Mouse (Mus musculus) bone marrow macrophage, adult 2 months (primary cell): ENCODE data around the gene Pkp4. TPM values are rescaled to one million over a fixed set of nuclear protein-coding genes. Genes with fewer than 3 reads are reported as not detected.

Experiments used
- H3K27ac ChIP-seq: 2 replicates; pipeline ENCODE4 v1.5.1; 2012; ENCODE audit warnings: low read depth, low read length; ENCODE audit not compliant: insufficient read depth
- H3K4me1 ChIP-seq: 2 replicates; pipeline ENCODE4 v1.6.1; 2012; ENCODE audit warnings: low read length; ENCODE audit not compliant: control insufficient read depth, insufficient read depth
- H3K4me3 ChIP-seq: 2 replicates; pipeline ENCODE4 v1.5.1; 2012; ENCODE audit warnings: mild to moderate bottlenecking, low read length, moderate library complexity; ENCODE audit not compliant: insufficient read depth
- CTCF ChIP-seq: IDR thresholded peaks from 2 replicates; pipeline ENCODE4 v1.5.1; 2012; ENCODE audit warnings: low read depth, mild to moderate bottlenecking, low read length, moderate library complexity
- POLR2A ChIP-seq: IDR thresholded peaks from 2 replicates; pipeline ENCODE4 v1.6.1; 2012; ENCODE audit warnings: mild to moderate bottlenecking, low read depth, low read length, borderline replicate concordance
- polyA plus RNA-seq: library from polyadenylated mRNA; stranded (reverse); fragments of >200 nt; gene quantifications from 2 replicates; pipeline ENCODE4 v1.2.4, GENCODE M21; 2012; ENCODE audit not compliant: missing spikeins, insufficient read depth, insufficient read length

The Pkp4 gene
- polyA plus RNA-seq, 1 experiment, result 20.0 TPM

DNA sequence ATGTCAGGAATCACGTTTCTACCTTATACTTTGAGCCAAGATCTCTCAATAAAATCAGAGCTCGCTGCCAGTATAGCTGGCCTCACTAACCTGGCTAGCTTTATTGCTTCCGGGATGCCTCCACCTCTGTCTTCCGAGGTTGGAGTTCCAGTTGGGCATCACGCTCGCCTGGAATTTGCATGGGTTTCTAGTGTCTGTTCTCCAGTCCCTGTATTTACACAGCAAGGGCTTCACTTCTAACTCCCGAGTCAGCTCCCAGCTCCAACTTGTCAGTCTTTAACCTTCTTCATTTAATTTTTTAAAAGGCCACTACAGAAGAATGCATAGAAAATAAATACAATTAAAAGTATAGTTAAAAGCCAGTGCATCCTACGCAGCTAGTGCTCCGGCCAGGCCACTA lies 47.6 kb downstream of the Pkp4 start:
- H3K4me3 ChIP-seq, result no peak overlapping the region
- H3K4me1 ChIP-seq, result peaks cover 39% of the 10 kb centered on the region
- no peak for TF ChIP-seq POLR2A
- TF ChIP-seq CTCF, result no peak
- H3K27ac ChIP-seq, result no peak overlapping the region

- Histone ChIP-seq H3K4me3 (no peak overlapping the region), H3K27ac (no peak overlapping the region), H3K4me1 (peaks cover 28% of the 10 kb centered on the region)
- TF ChIP-seq CTCF (no peak), POLR2A (no peak)
Observed at GRCm38 (mm10) chr2:59211051-59211450, 50.4 kb downstream of the Pkp4 start.

GRCm38 (mm10) chr2:59212430-59212829 lies 51.8 kb downstream of the Pkp4 start:
- Histone ChIP-seq H3K27ac (no peak overlapping the region), H3K4me3 (no peak overlapping the region), H3K4me1 (peaks cover 15% of the 10 kb centered on the region)
- TF ChIP-seq POLR2A (no peak), CTCF (no peak)

DNA sequence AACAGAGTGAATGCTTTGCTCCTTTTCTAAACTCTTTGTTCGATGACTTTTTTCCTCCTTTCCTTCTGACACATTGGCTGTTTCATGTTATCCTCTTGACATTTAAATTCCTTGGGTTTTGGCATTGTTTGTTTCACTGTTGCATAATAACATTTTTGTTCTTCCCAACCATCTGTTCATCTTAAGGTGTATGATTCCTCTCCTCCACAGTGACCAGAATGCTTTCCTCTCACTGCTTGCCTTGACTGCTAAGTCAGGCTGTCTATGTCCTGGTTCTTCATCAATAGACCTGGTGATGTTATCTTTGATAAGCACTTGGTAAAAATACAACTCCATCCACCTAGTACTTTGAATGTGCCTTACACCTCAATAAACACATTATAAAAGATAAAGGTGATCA lies 52.2 kb downstream of the Pkp4 start:
- Histone ChIP-seq H3K4me1 (peaks cover 12% of the 10 kb centered on the region), H3K4me3 (no peak overlapping the region), H3K27ac (no peak overlapping the region)
- TF ChIP-seq CTCF, result no peak
- TF ChIP-seq POLR2A, result no peak

GRCm38 (mm10) chr2:59217931-59218330 lies 57.3 kb downstream of the Pkp4 start:
- TF ChIP-seq CTCF, result no peak
- TF ChIP-seq POLR2A, result no peak
- peaks cover 13% of the 10 kb centered on the region for H3K4me1 ChIP-seq
- no peak overlapping the region for H3K4me3 ChIP-seq
- no peak overlapping the region for H3K27ac ChIP-seq

- H3K4me3 ChIP-seq, result no peak overlapping the region
- TF ChIP-seq CTCF (no peak), POLR2A (no peak)
- peaks cover 13% of the 10 kb centered on the region for H3K4me1 ChIP-seq
- H3K27ac ChIP-seq, result peak overlapping the region; percentile 13; the same call in 1 of the 2 replicates
Observed at GRCm38 (mm10) chr2:59219997-59220789, 59.5 kb downstream of the Pkp4 start.

GRCm38 (mm10) chr2:59226383-59226782 lies 65.7 kb downstream of the Pkp4 start:
- H3K4me3 ChIP-seq, result no peak overlapping the region
- TF ChIP-seq CTCF (no peak), POLR2A (no peak)

DNA sequence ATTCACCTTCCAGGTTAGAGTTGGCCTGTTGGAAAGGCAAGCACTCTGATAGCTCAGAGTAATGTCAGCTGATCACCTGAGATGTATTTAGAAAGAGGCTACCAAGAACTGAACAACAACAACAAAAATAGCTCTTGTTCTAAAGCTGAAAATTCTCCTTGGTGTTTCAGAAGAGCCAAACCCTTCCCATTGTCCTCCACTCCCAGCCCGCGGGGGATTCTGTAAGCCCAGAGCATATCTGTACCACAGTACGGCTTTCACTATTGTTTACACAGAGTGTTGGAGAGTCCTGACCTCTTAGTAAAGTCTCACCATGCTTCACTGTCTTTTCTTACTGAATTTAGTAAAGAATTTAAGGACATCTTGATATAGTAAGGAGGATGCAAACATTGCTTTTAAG lies 66.4 kb downstream of the Pkp4 start:
- no peak overlapping the region for H3K27ac ChIP-seq
- TF ChIP-seq CTCF, result no peak
- TF ChIP-seq POLR2A, result no peak

More at GRCm38 (mm10) chr2:59226383-59226782, 65.7 kb downstream of the Pkp4 start:
- Histone ChIP-seq H3K27ac (no peak overlapping the region), H3K4me1 (0 out of 2 replicates have a peak, but pooled peaks cover 1% of the 10 kb centered on the region)

DNA sequence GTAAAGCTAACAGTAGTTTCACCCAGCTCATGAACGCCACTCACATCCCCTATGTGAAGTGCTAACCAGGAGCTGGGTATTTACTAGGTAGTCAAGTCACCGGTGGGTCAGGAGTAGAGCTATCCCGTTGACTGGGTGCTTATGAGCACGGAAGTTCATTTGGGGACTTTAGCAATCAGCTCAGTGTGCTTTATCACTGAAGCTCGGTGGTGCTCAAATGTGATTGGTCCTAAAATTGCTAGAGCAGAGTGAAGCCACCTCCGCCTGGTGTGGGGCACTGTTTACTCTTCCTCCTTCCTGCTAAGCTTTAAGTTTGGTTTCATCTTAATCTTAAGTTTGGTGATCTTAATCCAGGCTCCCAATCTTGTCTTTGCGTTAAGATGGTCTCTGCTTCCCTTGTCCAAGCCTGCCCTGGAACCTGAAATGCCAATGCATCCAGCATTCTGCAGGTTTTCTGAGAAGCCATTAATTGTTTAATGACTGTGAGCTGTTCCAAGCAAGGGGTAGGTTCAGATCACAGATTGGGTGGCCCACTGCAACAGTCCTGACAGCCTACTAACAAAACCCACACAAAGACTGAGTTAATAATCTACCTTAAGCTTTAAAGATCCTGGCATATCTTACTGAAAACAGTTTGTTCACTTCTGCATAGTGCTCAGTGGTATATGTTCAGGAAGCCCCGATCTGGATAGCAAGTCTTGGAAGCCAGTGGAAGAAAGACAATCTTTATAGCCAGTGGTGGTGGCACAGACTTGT lies 67.0 kb downstream of the Pkp4 start:
- H3K4me1 ChIP-seq, result peaks cover 8% of the 10 kb centered on the region
- no peak for TF ChIP-seq POLR2A
- no peak for TF ChIP-seq CTCF
- H3K27ac ChIP-seq, result no peak overlapping the region
- H3K4me3 ChIP-seq, result no peak overlapping the region

More for the DNA sequence above, 66.4 kb downstream of the Pkp4 start:
- Histone ChIP-seq H3K4me3 (no peak overlapping the region), H3K4me1 (peaks cover 7% of the 10 kb centered on the region)

DNA sequence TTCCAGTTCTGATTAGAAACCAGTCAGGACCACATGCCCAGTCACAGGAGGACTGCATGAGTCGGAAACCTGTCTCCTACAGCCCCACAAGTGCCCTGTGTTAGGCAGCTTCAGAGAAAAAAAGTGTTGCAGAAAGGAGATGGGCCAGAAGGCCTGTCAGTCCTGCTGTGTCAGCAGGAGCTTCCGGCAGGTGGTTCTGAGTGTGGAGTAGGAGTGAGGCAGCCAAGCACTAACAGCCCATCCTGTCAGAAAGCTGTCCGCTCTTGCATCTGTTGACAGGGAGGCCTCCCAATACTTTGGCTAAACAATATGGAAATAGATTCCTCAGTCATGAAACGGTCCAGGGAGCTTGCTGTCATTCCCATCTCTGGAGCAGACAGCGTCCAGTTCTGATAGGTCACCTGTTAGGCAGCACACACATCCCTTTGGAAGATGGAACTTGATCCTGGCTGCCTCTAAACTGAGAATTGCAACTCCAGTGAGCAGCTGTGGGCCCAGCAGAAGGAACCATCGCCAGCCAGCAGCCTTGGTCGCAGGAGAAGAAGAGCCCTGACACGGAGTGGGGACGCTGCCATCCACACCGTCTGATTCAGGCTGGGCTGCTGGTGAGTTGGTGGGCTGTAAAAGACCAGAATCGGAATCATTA lies 68.7 kb downstream of the Pkp4 start:
- Histone ChIP-seq H3K27ac (no peak overlapping the region), H3K4me3 (no peak overlapping the region), H3K4me1 (peaks cover 8% of the 10 kb centered on the region)
- TF ChIP-seq POLR2A (no peak), CTCF (no peak)
